Mouse (Mus musculus): Measurements from ENCODE around the gene Farsb. TPM values are rescaled to one million over a fixed set of nuclear protein-coding genes. Genes with fewer than 3 reads are reported as not detected.
"Not testable (repeated sequence)": the region's sequence is repeated elsewhere in the genome, so short reads cannot be mapped to it uniquely, and the experiment has no call there.

The Farsb gene
- polyA plus RNA-seq, 1 experiment from 2014 or later = 137 TPM

DNA sequence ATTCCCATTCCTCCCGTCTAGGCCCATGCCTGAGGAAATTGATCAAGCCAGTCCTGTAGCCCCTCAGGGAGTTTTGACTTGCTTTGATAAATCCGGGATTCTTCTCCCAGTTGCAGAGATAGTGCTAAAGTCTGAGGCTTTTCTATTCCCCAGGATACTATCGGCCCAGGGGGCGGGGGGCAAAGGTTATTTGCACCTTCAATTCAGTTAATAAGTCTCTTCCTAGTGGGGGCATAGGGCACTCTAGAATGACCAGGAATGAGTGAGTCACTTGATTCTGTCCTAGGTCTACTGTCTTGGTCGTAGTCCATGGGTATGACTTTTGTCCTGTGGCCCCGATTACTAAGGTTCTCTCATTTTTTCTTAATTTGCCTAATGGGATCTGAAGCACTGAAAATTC is 13.8 kb upstream of the Farsb start:
- Histone ChIP-seq H3K4me1 (ENCODE audit: control insufficient read depth, insufficient read depth, low read length) (no peaks in the 10 kb centered on the region), H3K9ac (replicated peaks; ENCODE audit: low read depth, low read length) (no peak overlapping the region), H3K36me3 (ENCODE audit: control insufficient read depth, insufficient read depth, low read length) (no peaks in the 10 kb centered on the region), H3K4me2 (replicated peaks; ENCODE audit: low read depth, low read length) (no peak overlapping the region), H3K9me3 (ENCODE audit: control insufficient read depth, low read depth, low read length) (no peaks in the 10 kb centered on the region), H3K4me3 (ENCODE audit: low read depth, low read length) (no peak overlapping the region), H3K27me3 (ENCODE audit: control insufficient read depth, insufficient read depth, low read length) (no peaks in the 10 kb centered on the region), H3K27ac (ENCODE audit: low read length) (no peak overlapping the region)
- no peak for ATAC-seq (ENCODE audit: insufficient number of reproducible peaks, insufficient read depth, low FRiP score, low read depth)
- 93% methylated on average over 6 of the region's 6 CpGs for WGBS

DNA sequence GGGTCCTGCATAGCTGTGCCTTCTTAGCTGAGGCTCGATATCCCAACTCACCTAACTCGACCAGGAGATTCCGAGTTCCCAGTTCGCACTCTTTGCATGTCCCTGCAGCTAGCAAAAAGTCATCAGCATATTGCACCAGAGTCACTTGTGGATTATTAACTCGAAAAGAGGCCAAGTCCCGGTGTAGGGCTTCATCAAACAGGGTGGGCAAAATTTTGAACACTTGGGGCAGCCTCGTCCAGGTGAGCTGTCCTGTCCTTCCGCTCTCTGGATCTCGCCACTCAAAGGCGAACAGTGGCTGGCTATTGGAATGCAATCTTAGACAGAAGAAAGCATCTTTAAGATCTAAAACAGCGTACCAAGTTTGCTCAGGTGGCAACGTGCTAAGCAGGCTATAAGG is 13.2 kb upstream of the Farsb start:
- 89% methylated on average over 12 of the region's 12 CpGs for WGBS
- not testable (repeated sequence) for H3K9me3 ChIP-seq (ENCODE audit: control insufficient read depth, low read depth, low read length); H3K9ac ChIP-seq (replicated peaks; ENCODE audit: low read depth, low read length); H3K4me3 ChIP-seq (ENCODE audit: low read depth, low read length); H3K4me1 ChIP-seq (ENCODE audit: control insufficient read depth, insufficient read depth, low read length); H3K27me3 ChIP-seq (ENCODE audit: control insufficient read depth, insufficient read depth, low read length); H3K27ac ChIP-seq (ENCODE audit: low read length); H3K4me2 ChIP-seq (replicated peaks; ENCODE audit: low read depth, low read length); ATAC-seq (ENCODE audit: insufficient number of reproducible peaks, insufficient read depth, low FRiP score, low read depth); H3K36me3 ChIP-seq (ENCODE audit: control insufficient read depth, insufficient read depth, low read length)

DNA sequence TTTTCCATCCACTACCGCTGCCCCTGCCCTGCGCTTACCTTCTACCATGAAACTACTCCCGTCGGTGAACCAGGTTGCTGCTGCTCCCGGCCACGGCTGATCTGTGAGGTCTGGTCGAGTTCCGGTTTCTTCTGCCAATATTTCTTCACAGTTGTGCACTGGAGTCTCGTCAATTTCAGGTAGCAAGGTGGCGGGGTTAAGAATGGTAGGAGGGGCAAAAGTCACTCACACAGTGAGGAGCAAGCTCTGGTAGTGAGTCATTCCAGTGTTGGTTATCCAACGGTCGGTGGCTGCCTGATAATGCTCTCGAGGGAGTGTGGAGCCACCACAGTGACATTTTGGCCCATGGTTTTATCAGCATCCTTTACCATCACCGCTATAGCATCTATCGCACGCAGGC is 12.3 kb upstream of the Farsb start:
- no peaks in the 10 kb centered on the region for H3K4me1 ChIP-seq (ENCODE audit: control insufficient read depth, insufficient read depth, low read length)
- ATAC-seq (ENCODE audit: insufficient number of reproducible peaks, insufficient read depth, low FRiP score, low read depth) = no peak

DNA sequence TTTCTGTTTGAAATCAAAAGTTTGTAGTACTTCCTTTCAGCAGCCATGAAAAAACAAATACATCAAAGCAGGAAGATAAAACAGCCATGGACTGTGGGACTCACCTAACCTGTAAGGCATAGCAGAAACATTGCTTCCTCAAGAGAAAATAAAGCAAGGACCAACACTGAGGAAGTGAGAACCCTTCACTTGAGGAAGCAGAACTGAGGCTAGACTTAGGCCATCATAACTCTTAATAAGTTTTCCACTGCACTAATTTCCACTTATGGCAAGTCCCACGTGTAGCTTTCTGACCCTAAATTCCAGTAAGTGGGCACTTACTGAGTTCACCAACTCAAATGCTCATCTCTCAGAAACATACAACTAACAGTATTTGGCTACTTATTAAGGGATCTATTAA is 1.4 kb upstream of the Farsb start:
- Histone ChIP-seq H3K9ac (replicated peaks; ENCODE audit: low read depth, low read length) (no peak overlapping the region), H3K27ac (ENCODE audit: low read length) (no peak overlapping the region), H3K4me3 (ENCODE audit: low read depth, low read length) (no peak overlapping the region), H3K36me3 (ENCODE audit: control insufficient read depth, insufficient read depth, low read length) (no peaks in the 10 kb centered on the region), H3K27me3 (ENCODE audit: control insufficient read depth, insufficient read depth, low read length) (no peaks in the 10 kb centered on the region), H3K4me1 (ENCODE audit: control insufficient read depth, insufficient read depth, low read length) (peaks cover 13% of the 10 kb centered on the region; the same call in 1 of the 2 replicates), H3K4me2 (replicated peaks; ENCODE audit: low read depth, low read length) (no peak overlapping the region), H3K9me3 (ENCODE audit: control insufficient read depth, low read depth, low read length) (no peaks in the 10 kb centered on the region)
- ATAC-seq (ENCODE audit: insufficient number of reproducible peaks, insufficient read depth, low FRiP score, low read depth) = no peak
- 81% methylated on average over 1 of the region's 1 CpGs for WGBS

More for the DNA sequence above, 12.3 kb upstream of the Farsb start:
- 84% methylated on average over 16 of the region's 16 CpGs for WGBS
- no peak overlapping the region for H3K27ac ChIP-seq (ENCODE audit: low read length)
- H3K4me3 ChIP-seq (ENCODE audit: low read depth, low read length) = no peak overlapping the region
- H3K27me3 ChIP-seq (ENCODE audit: control insufficient read depth, insufficient read depth, low read length) = no peaks in the 10 kb centered on the region
- no peaks in the 10 kb centered on the region for H3K36me3 ChIP-seq (ENCODE audit: control insufficient read depth, insufficient read depth, low read length)
- no peak overlapping the region for H3K4me2 ChIP-seq (replicated peaks; ENCODE audit: low read depth, low read length)
- no peaks in the 10 kb centered on the region for H3K9me3 ChIP-seq (ENCODE audit: control insufficient read depth, low read depth, low read length)
- H3K9ac ChIP-seq (replicated peaks; ENCODE audit: low read depth, low read length) = no peak overlapping the region

DNA sequence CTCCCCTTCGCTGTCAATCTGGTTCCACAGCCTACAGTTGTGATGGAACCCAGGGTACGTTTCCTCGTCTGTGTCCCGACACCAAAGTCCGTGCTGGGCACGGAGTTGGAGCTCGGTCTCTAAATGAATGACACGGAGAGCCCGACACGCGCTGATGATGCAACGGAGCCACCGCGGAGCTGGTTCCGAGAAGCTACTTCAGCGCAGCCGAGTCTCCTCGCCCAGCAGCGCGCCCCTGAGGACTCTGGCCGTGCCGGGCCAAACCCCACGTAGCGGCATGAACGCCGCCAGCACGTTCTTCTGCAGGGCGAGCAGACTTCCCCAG is 308 bp downstream of the Farsb start:
- WGBS = under 1% methylated on average over 28 of the region's 28 CpGs
- Histone ChIP-seq H3K4me3 (ENCODE audit: low read depth, low read length) (peak overlapping the region; percentile 89), H3K4me2 (replicated peaks; ENCODE audit: low read depth, low read length) (peak overlapping the region; percentile 87), H3K9ac (replicated peaks; ENCODE audit: low read depth, low read length) (peak overlapping the region; percentile 72), H3K36me3 (ENCODE audit: control insufficient read depth, insufficient read depth, low read length) (0 out of 2 replicates have a peak, but pooled peaks cover 4% of the 10 kb centered on the region), H3K4me1 (ENCODE audit: control insufficient read depth, insufficient read depth, low read length) (peaks cover 16% of the 10 kb centered on the region; the same call in 1 of the 2 replicates), H3K27ac (ENCODE audit: low read length) (peak overlapping the region; percentile 68; the same call in 1 of the 2 replicates), H3K9me3 (ENCODE audit: control insufficient read depth, low read depth, low read length) (no peaks in the 10 kb centered on the region), H3K27me3 (ENCODE audit: control insufficient read depth, insufficient read depth, low read length) (no peaks in the 10 kb centered on the region)
- no peak; the same call in 1 of the 2 replicates for ATAC-seq (ENCODE audit: insufficient number of reproducible peaks, insufficient read depth, low FRiP score, low read depth)

DNA sequence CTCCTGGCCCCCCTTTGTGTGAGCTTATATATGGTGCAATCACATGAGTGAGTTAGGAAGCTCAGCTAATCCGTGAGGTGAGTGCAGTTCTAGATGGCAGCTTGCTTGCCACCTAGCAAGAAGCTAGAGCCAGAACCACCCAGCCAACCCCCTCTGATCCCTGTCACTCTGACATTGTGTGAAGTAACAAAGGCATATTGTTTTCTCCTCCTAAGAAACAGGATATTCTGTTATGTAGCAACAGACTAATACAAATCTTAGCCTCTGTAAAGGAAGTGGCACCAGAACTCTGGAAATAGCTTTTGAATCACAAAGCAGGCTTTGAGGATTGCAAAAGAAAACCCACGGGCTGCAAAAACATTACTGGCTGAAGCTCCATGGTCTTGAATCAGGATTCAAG is 4.3 kb downstream of the Farsb start:
- peaks cover 7% of the 10 kb centered on the region for H3K36me3 ChIP-seq (ENCODE audit: control insufficient read depth, insufficient read depth, low read length)
- H3K4me3 ChIP-seq (ENCODE audit: low read depth, low read length) = no peak overlapping the region
- no peak overlapping the region for H3K9ac ChIP-seq (replicated peaks; ENCODE audit: low read depth, low read length)
- peaks cover 16% of the 10 kb centered on the region; the same call in 1 of the 2 replicates for H3K4me1 ChIP-seq (ENCODE audit: control insufficient read depth, insufficient read depth, low read length)
- H3K9me3 ChIP-seq (ENCODE audit: control insufficient read depth, low read depth, low read length) = no peaks in the 10 kb centered on the region
- H3K27me3 ChIP-seq (ENCODE audit: control insufficient read depth, insufficient read depth, low read length) = no peaks in the 10 kb centered on the region
- H3K4me2 ChIP-seq (replicated peaks; ENCODE audit: low read depth, low read length) = no peak overlapping the region
- no peak for ATAC-seq (ENCODE audit: insufficient number of reproducible peaks, insufficient read depth, low FRiP score, low read depth)
- WGBS = 53% methylated on average over 2 of the region's 2 CpGs
- H3K27ac ChIP-seq (ENCODE audit: low read length) = no peak overlapping the region

DNA sequence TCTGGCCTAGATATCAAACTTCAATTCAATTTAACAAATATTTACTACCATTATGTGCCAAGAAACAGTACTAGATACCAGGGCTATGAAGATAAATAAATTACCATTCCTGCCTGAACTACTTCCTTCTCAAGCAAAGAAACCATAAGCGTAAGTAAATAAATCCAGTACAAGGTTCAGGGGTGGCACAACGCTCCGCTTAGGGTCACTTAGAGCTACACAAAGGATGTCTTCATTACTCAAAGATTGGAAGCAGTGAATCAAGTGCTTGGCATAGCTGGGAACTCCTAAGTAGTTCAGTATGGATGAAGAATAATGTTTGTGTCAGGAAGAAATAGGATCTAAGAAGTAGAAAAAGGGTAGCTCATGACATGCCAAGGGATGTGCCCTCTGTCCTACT is 5.3 kb downstream of the Farsb start:
- Histone ChIP-seq H3K4me2 (replicated peaks; ENCODE audit: low read depth, low read length) (no peak overlapping the region), H3K27ac (ENCODE audit: low read length) (no peak overlapping the region), H3K4me3 (ENCODE audit: low read depth, low read length) (no peak overlapping the region), H3K27me3 (ENCODE audit: control insufficient read depth, insufficient read depth, low read length) (no peaks in the 10 kb centered on the region), H3K9me3 (ENCODE audit: control insufficient read depth, low read depth, low read length) (no peaks in the 10 kb centered on the region), H3K36me3 (ENCODE audit: control insufficient read depth, insufficient read depth, low read length) (peaks cover 11% of the 10 kb centered on the region), H3K9ac (replicated peaks; ENCODE audit: low read depth, low read length) (no peak overlapping the region), H3K4me1 (ENCODE audit: control insufficient read depth, insufficient read depth, low read length) (peaks cover 16% of the 10 kb centered on the region; the same call in 1 of the 2 replicates)
- 73% methylated on average over 3 of the region's 3 CpGs for WGBS
- ATAC-seq (ENCODE audit: insufficient number of reproducible peaks, insufficient read depth, low FRiP score, low read depth) = peak; percentile 49; the same call in 1 of the 2 replicates

DNA sequence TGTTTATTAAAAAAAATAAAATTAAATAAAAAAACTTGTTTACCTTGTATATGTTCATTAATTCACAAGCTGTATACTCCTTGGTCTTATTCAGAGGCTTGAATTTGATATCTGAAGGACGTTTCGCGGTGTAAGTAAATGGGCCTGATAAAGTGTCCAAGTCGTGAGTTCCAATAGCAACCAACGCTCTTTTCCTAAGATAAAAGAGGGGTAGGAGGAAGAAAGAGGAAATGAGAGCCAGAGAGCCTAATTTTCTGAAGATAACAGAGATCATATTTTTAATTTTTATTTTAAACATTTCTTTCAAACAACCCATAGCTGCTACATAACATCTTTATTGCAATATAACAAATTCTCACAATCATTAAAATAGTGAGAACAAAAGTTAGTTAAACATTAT is 16.3 kb downstream of the Farsb start:
- Histone ChIP-seq H3K9me3 (ENCODE audit: control insufficient read depth, low read depth, low read length) (no peaks in the 10 kb centered on the region), H3K36me3 (ENCODE audit: control insufficient read depth, insufficient read depth, low read length) (peaks cover 39% of the 10 kb centered on the region), H3K4me1 (ENCODE audit: control insufficient read depth, insufficient read depth, low read length) (no peaks in the 10 kb centered on the region), H3K27ac (ENCODE audit: low read length) (no peak overlapping the region), H3K4me2 (replicated peaks; ENCODE audit: low read depth, low read length) (no peak overlapping the region), H3K9ac (replicated peaks; ENCODE audit: low read depth, low read length) (no peak overlapping the region), H3K4me3 (ENCODE audit: low read depth, low read length) (no peak overlapping the region), H3K27me3 (ENCODE audit: control insufficient read depth, insufficient read depth, low read length) (no peaks in the 10 kb centered on the region)
- 93% methylated on average over 5 of the region's 5 CpGs for WGBS
- ATAC-seq (ENCODE audit: insufficient number of reproducible peaks, insufficient read depth, low FRiP score, low read depth) = no peak

DNA sequence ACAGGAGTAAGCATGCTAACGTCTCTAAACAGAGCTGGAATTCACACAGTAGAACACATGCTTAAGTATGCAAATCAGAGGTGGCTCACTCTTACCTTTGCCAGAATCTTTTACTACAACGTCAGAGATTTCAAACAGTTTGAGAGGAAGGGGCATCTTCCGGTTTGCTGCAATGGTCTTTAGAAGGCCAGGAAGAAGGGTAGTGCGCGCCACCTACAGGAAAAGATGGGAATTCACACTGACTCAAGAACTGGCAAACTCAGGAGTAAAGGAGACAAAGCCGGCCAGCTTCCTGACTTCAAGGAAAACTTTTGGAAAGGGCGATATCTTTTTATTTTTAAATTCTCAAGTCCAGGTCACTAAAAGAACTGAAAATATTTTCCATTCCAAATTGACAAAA is 34.0 kb downstream of the Farsb start:
- no peak overlapping the region for H3K27ac ChIP-seq (ENCODE audit: low read length)
- 38% methylated on average over 7 of the region's 7 CpGs for WGBS
- H3K4me2 ChIP-seq (replicated peaks; ENCODE audit: low read depth, low read length) = no peak overlapping the region
- no peak overlapping the region for H3K9ac ChIP-seq (replicated peaks; ENCODE audit: low read depth, low read length)
- H3K27me3 ChIP-seq (ENCODE audit: control insufficient read depth, insufficient read depth, low read length) = no peaks in the 10 kb centered on the region
- H3K4me1 ChIP-seq (ENCODE audit: control insufficient read depth, insufficient read depth, low read length) = no peaks in the 10 kb centered on the region
- no peaks in the 10 kb centered on the region for H3K9me3 ChIP-seq (ENCODE audit: control insufficient read depth, low read depth, low read length)
- no peak overlapping the region for H3K4me3 ChIP-seq (ENCODE audit: low read depth, low read length)
- no peak for ATAC-seq (ENCODE audit: insufficient number of reproducible peaks, insufficient read depth, low FRiP score, low read depth)
- peaks cover 55% of the 10 kb centered on the region for H3K36me3 ChIP-seq (ENCODE audit: control insufficient read depth, insufficient read depth, low read length)
